Mouse (Mus musculus): Measurements from ENCODE around the gene Sinhcaf.

DNA sequence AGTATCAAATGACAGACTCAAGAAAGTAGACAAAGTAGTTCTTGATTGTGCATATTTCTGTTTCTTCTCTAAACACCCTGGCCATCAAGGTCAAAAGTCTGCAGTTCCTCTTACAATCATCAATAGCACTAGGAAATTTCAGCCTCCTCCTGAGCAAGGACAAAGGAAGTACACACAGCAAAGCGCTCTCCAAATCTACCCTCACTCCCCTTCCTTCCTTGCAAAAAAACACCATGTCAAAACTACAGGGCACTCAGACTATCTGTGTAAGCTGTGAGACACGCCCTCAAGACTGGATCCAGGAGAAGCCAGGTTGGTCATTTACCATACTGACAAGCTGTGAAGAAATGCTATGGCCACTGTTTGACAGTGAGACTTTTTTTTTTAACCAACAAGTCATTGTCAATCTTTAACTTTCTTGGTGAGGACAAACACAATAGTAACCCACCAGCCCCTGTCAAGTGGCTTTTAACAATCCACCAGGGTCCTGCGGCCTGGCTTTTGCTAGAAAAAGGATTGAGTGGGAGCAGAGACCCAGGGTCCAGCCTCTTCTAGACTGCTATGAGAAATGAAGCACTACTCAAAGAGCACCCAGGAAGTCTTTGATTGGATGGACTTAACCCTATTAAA is 11.2 kb downstream of the Sinhcaf start:
- no peak for TF ChIP-seq CTCF (IDR thresholded peaks at IDR 0.05; ENCODE audit: insufficient read depth, low read length)
- no peak for TF ChIP-seq POLR2A (IDR thresholded peaks at IDR 0.05; ENCODE audit: borderline replicate concordance, extremely low read depth, low read depth, low read length)

Measured in lung, adult 2 months (tissue).